In the genomic region with DNA sequence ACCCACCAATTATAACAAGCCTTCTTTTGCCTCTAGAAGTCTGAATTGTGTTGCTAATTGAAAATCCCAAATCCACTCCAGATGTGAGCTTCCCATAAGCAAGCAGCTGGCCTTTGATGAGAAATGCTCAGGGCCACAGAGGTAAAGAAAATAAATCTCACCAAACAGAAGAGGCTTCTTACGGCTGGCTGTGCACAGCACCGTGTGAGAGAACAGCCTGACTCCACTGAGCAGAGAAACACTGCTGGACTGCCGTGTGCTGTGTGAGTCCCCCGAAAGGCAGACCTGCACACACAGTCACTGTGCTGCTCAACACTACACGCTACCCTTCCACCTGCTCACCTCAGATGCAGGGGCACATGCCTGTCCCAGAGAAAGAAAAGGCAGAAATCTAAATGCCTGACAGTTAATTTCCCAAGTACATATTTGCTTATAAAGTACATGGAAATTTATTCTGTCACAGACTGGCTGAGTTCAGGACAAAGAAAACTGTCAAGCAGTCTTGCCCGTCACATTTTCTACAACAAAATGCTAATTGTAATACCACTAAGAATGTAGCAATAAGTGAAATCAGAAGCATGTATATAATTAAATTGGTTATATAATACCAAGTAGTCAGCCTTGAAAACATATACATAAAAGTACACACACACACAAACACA, we compare ENCODE assay signal across 10 mouse cellular contexts.
DNase-seq lines count a peak whose midpoint lies in the region; ATAC-seq and TF ChIP-seq lines count a peak whose summit lies in the region.
"Had no signal": no experiment of that assay in that cellular context is flagged by ENCODE, and none has a peak within 500 bp of the region (broad histone marks: within the 10 kb centered on the region; RNA-seq: fewer than 3 reads in every experiment).

No protein-coding gene starts in this region.

- no peak overlapping the region for H3K9ac ChIP-seq in embryonic facial prominence, embryonic 11.5 days (replicated peaks; ENCODE audit: low read length)
- H3K9ac ChIP-seq in hindbrain, embryonic 11.5 days (ENCODE audit: low read depth, low read length) = 0 out of 2 replicates have a peak overlapping the region, but pooled peaks have one; percentile 40
- H3K9ac ChIP-seq in midbrain, embryonic 11.5 days (ENCODE audit: low read length) = peak overlapping the region; percentile 20; the same call in 1 of the 2 replicates
- H3K9ac ChIP-seq: stomach, embryonic 15.5 days had no signal

- no peaks in the 10 kb centered on the region; the same call in none of the 2 replicates for H3K36me3 ChIP-seq in embryonic facial prominence, embryonic 11.5 days (replicated peaks; ENCODE audit: control insufficient read depth, insufficient read depth, low read depth, low read length)
- 0 out of 2 replicates have a peak, but pooled peaks cover 7% of the 10 kb centered on the region for H3K36me3 ChIP-seq in hindbrain, embryonic 11.5 days (ENCODE audit: control insufficient read depth, insufficient read depth, low read length)
- peaks cover 5% of the 10 kb centered on the region for H3K36me3 ChIP-seq in midbrain, embryonic 11.5 days (ENCODE audit: control insufficient read depth, insufficient read depth, low read length)

- WGBS in embryonic facial prominence, embryonic 11.5 days = 24% methylated on average over 6 of the region's 6 CpGs
- 21% methylated on average over 6 of the region's 6 CpGs for WGBS in hindbrain, embryonic 11.5 days
- 23% methylated on average over 6 of the region's 6 CpGs for WGBS in midbrain, embryonic 11.5 days

- H3K4me1 ChIP-seq in embryonic facial prominence, embryonic 11.5 days (ENCODE audit: control insufficient read depth, insufficient read depth, low read length) = no peaks in the 10 kb centered on the region
- no peaks in the 10 kb centered on the region for H3K4me1 ChIP-seq in hindbrain, embryonic 11.5 days (replicated peaks; ENCODE audit: control insufficient read depth, insufficient read depth, low read length)
- peaks cover 12% of the 10 kb centered on the region for H3K4me1 ChIP-seq in midbrain, embryonic 11.5 days (ENCODE audit: control insufficient read depth, insufficient read depth, low read length)
- H3K4me1 ChIP-seq: stomach, embryonic 15.5 days had no signal

- H3K27ac ChIP-seq in embryonic facial prominence, embryonic 11.5 days (replicated peaks; ENCODE audit: low read depth, low read length) = no peak overlapping the region; the same call in 1 of the 2 replicates
- H3K27ac ChIP-seq in hindbrain, embryonic 11.5 days (ENCODE audit: low read depth, low read length) = peak overlapping the region; percentile 60; the same call in 1 of the 2 replicates
- peak overlapping the region; percentile 48; the same call in 1 of the 2 replicates for H3K27ac ChIP-seq in midbrain, embryonic 11.5 days (ENCODE audit: low read depth, low read length)
- no peak overlapping the region for H3K27ac ChIP-seq in layer of hippocampus, adult 2 months
- H3K27ac ChIP-seq: stomach, embryonic 15.5 days had no signal

- no peaks in the 10 kb centered on the region for H3K9me3 ChIP-seq in embryonic facial prominence, embryonic 11.5 days (replicated peaks; ENCODE audit: control insufficient read depth, low read length)
- H3K9me3 ChIP-seq in hindbrain, embryonic 11.5 days (ENCODE audit: control insufficient read depth, low read length) = no peaks in the 10 kb centered on the region
- H3K9me3 ChIP-seq in midbrain, embryonic 11.5 days (ENCODE audit: control insufficient read depth, low read length) = no peaks in the 10 kb centered on the region
- H3K9me3 ChIP-seq: stomach, embryonic 15.5 days had no signal

- H3K4me3 ChIP-seq in embryonic facial prominence, embryonic 11.5 days (ENCODE audit: low read depth, low read length) = no peak overlapping the region
- no peak overlapping the region for H3K4me3 ChIP-seq in hindbrain, embryonic 11.5 days (ENCODE audit: low read depth, low read length)
- no peak overlapping the region for H3K4me3 ChIP-seq in midbrain, embryonic 11.5 days (ENCODE audit: low read depth, low read length)
- no peak overlapping the region for H3K4me3 ChIP-seq in layer of hippocampus, adult 2 months
- H3K4me3 ChIP-seq: stomach, embryonic 15.5 days had no signal

- no peak overlapping the region for H3K4me2 ChIP-seq in embryonic facial prominence, embryonic 11.5 days (ENCODE audit: low read depth, low read length)
- no peak overlapping the region for H3K4me2 ChIP-seq in hindbrain, embryonic 11.5 days (replicated peaks; ENCODE audit: low read depth, low read length)
- 0 out of 2 replicates have a peak overlapping the region, but pooled peaks have one; percentile 3 for H3K4me2 ChIP-seq in midbrain, embryonic 11.5 days
- H3K4me2 ChIP-seq: stomach, embryonic 15.5 days had no signal

- TF ChIP-seq CTCF in layer of hippocampus, adult 2 months (conservative IDR thresholded peaks at IDR 0.05) = no peak

- peak; percentile 5 for DNase-seq in ZHBTc4 (ENCODE audit: low read depth, low spot score)
- DNase-seq in embryonic facial prominence, embryonic 11.5 days (ENCODE audit: low spot score) = peak; percentile 92
- DNase-seq in hindbrain, embryonic 11.5 days (ENCODE audit: low spot score) = peak; percentile 26
- DNase-seq in midbrain, embryonic 11.5 days (ENCODE audit: low spot score, missing footprints) = peak; percentile 87
- DNase-seq in natural killer cell, adult 2 months (ENCODE audit: low spot score in 2 of 2) = no peak
- no peak for DNase-seq in retina, postnatal 1 day
- DNase-seq in layer of hippocampus, postnatal 25 days (ENCODE audit: extremely low spot score in 1 of 2, low spot score in 1 of 2) = no peak
- DNase-seq in layer of hippocampus, adult 2 months (ENCODE audit: low spot score in 2 of 2) = no peak

- ATAC-seq in embryonic facial prominence, embryonic 11.5 days (replicated peaks; ENCODE audit: insufficient number of reproducible peaks, low FRiP score, low TSS enrichment, low read depth) = peak; percentile 86
- ATAC-seq in hindbrain, embryonic 11.5 days (ENCODE audit: low FRiP score) = peak; percentile 88
- peak; percentile 92 for ATAC-seq in midbrain, embryonic 11.5 days (ENCODE audit: low FRiP score)
- ATAC-seq: CD4-positive, CD25-positive, alpha-beta regulatory T cell, adult 4 months had no signal

- no peaks in the 10 kb centered on the region for H3K27me3 ChIP-seq in embryonic facial prominence, embryonic 11.5 days (ENCODE audit: control insufficient read depth, insufficient read depth, low read length)
- H3K27me3 ChIP-seq in hindbrain, embryonic 11.5 days (ENCODE audit: control insufficient read depth, insufficient read depth, low read length) = no peaks in the 10 kb centered on the region
- H3K27me3 ChIP-seq in midbrain, embryonic 11.5 days (ENCODE audit: control insufficient read depth, insufficient read depth, low read length) = no peaks in the 10 kb centered on the region
- H3K27me3 ChIP-seq: stomach, embryonic 15.5 days had no signal

Comparison
In these comparisons a context has a peak if more than half of its experiments do, and no peak if none do; other contexts are left out.
1. DNase-seq: peak in ZHBTc4 (single experiment), embryonic facial prominence, embryonic 11.5 days (single experiment), hindbrain, embryonic 11.5 days (single experiment) and midbrain, embryonic 11.5 days (single experiment); none in natural killer cell, adult 2 months (0 of 2), retina, postnatal 1 day (single experiment), layer of hippocampus, postnatal 25 days (0 of 2) and layer of hippocampus, adult 2 months (0 of 2).
2. H3K27ac ChIP-seq: peak in hindbrain, embryonic 11.5 days (single experiment) and midbrain, embryonic 11.5 days (single experiment); none in embryonic facial prominence, embryonic 11.5 days (single experiment) and layer of hippocampus, adult 2 months (single experiment).
3. Peak in every context shown above with its lines, with median percentiles within 50 percentile points of each other: ATAC-seq.